ENCODE assay signal across 17 mouse cellular contexts in the genomic region with DNA sequence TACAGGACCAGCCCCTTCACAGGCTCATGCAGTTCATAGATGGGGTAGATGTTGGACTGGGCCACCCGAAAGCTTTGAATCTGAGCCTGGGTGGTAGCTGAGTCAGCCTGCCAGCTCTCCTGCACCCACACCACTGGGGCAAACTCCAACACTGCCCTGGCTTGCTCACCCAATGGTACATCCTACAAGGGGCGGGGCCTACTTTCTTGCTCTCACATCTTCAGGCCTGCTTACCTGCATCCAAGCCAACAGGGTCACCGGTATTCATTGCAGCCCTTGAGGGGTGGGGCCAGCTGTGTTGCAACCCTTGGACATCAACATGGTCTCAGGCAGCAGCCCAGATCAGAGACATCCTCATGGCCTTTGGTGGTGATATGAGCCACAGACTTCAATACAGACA. TPM values are rescaled to one million over a fixed set of nuclear protein-coding genes. Genes with fewer than 3 reads are reported as not detected.
DNase-seq lines count a peak whose midpoint lies in the region; ATAC-seq lines count a peak whose summit lies in the region.
"Had no signal": no experiment of that assay in that cellular context is flagged by ENCODE, and none has a peak within 500 bp of the region (broad histone marks: within the 10 kb centered on the region; RNA-seq: fewer than 3 reads in every experiment).

No protein-coding gene starts in this region.

- H3K27me3 ChIP-seq in neural tube, embryonic 14.5 days (ENCODE audit: control insufficient read depth, insufficient read depth, low read length): no peaks in the 10 kb centered on the region
- no peaks in the 10 kb centered on the region for H3K27me3 ChIP-seq in liver, embryonic 11.5 days (replicated peaks; ENCODE audit: control insufficient read depth, insufficient read depth, low read length)
- H3K27me3 ChIP-seq: heart, embryonic 13.5 days; hindbrain, embryonic 13.5 days had no signal

- no peak overlapping the region for H3K27ac ChIP-seq in neural tube, embryonic 14.5 days (ENCODE audit: low read depth, low read length)
- H3K27ac ChIP-seq in liver, embryonic 11.5 days (ENCODE audit: low read depth, low read length): no peak overlapping the region
- H3K27ac ChIP-seq: forebrain, embryonic 10.5 days; heart, embryonic 13.5 days; hindbrain, embryonic 13.5 days had no signal

- no peak overlapping the region for H3K4me2 ChIP-seq in neural tube, embryonic 14.5 days (ENCODE audit: low read depth, low read length)
- H3K4me2 ChIP-seq in liver, embryonic 11.5 days: no peak overlapping the region
- H3K4me2 ChIP-seq: heart, embryonic 13.5 days; hindbrain, embryonic 13.5 days had no signal

- no peak overlapping the region for H3K4me3 ChIP-seq in neural tube, embryonic 14.5 days (ENCODE audit: low read depth, low read length)
- H3K4me3 ChIP-seq in liver, embryonic 11.5 days (ENCODE audit: low read depth, low read length): no peak overlapping the region
- H3K4me3 ChIP-seq: forebrain, embryonic 10.5 days; heart, embryonic 13.5 days; hindbrain, embryonic 13.5 days; myocyte had no signal

- H3K9ac ChIP-seq in neural tube, embryonic 14.5 days (replicated peaks; ENCODE audit: low read depth, low read length): no peak overlapping the region
- H3K9ac ChIP-seq in liver, embryonic 11.5 days (ENCODE audit: low read depth, low read length): no peak overlapping the region
- H3K9ac ChIP-seq: heart, embryonic 13.5 days; hindbrain, embryonic 13.5 days had no signal

- ATAC-seq in neural tube, embryonic 14.5 days (ENCODE audit: low read depth): peak; percentile 34; the same call in 1 of the 2 replicates
- ATAC-seq in liver, embryonic 11.5 days (replicated peaks; ENCODE audit: low FRiP score): peak; percentile 49
- no peak for ATAC-seq in megakaryocyte, adult 5-6 weeks (ENCODE audit: poor library complexity, severe bottlenecking)

- H3K36me3 ChIP-seq in neural tube, embryonic 14.5 days (ENCODE audit: control insufficient read depth, insufficient read depth, low read length): no peaks in the 10 kb centered on the region
- no peaks in the 10 kb centered on the region for H3K36me3 ChIP-seq in liver, embryonic 11.5 days (ENCODE audit: control insufficient read depth, insufficient read depth, low read length)

- 88% methylated on average over 3 of the region's 3 CpGs for WGBS in neural tube, embryonic 14.5 days
- whole genome bisulfite sequencing in liver, embryonic 11.5 days: 87% methylated on average over 3 of the region's 3 CpGs

- H3K9me3 ChIP-seq in neural tube, embryonic 14.5 days (ENCODE audit: control insufficient read depth, low read length): no peaks in the 10 kb centered on the region
- no peaks in the 10 kb centered on the region for H3K9me3 ChIP-seq in liver, embryonic 11.5 days (ENCODE audit: control insufficient read depth, low read length)
- H3K9me3 ChIP-seq: G1E; heart, embryonic 13.5 days; hindbrain, embryonic 13.5 days had no signal

- no peaks in the 10 kb centered on the region for H3K4me1 ChIP-seq in neural tube, embryonic 14.5 days (ENCODE audit: control insufficient read depth, insufficient read depth, low read length)
- 0 out of 2 replicates have a peak, but pooled peaks cover under 1% of the 10 kb centered on the region for H3K4me1 ChIP-seq in liver, embryonic 11.5 days (replicated peaks; ENCODE audit: control insufficient read depth, insufficient read depth, low read length)

- peak; percentile 3 for DNase-seq in gastrocnemius, postnatal 14 days
- no peak for DNase-seq in gastrocnemius, adult 18-20 months (ENCODE audit: low spot score)
- no peak for DNase-seq in neural tube, embryonic 10.5 days (ENCODE audit: extremely low spot score, low spot score)
- no peak for DNase-seq in liver, embryonic 11.5 days (ENCODE audit: low spot score)
- DNase-seq in frontal cortex, adult 2 months (ENCODE audit: extremely low spot score in 1 of 2, low spot score in 1 of 2): no peak
- DNase-seq in frontal cortex, postnatal 10 days (ENCODE audit: low spot score in 2 of 2): no peak
- DNase-seq: adrenal gland, postnatal 10 days; cerebellum, postnatal 14 days; lung, adult 2 months; thymus, adult 2 months had no signal

- intact Hi-C loops in gastrocnemius, postnatal 14 days (cut with DNase I; ENCODE audit: low total_unique reads): no loop called here

RNA-seq across cellular contexts. Expression of gene Immp1l, which starts 6.2 kb away (rescaled TPM):
- total RNA-seq in gastrocnemius, postnatal 14 days (2021): 10 to 100 TPM; 32.3 to 36.2 TPM
- total RNA-seq in gastrocnemius, adult 18-20 months (2021): 10 to 100 TPM; 72.5 to 81.2 TPM
- 108 and 114 TPM in 2 replicates for polyA plus RNA-seq in neural tube, embryonic 14.5 days (2014; fragmentation: Nextera tagmentation; extraction: Ambion mirVana)
- 105 and 110 TPM in 2 replicates for polyA plus RNA-seq in liver, embryonic 11.5 days (2014; fragmentation: Nextera tagmentation; extraction: Ambion mirVana)
- 34.3 and 35.0 TPM in 2 replicates for polyA plus RNA-seq in frontal cortex, adult 2 months (2012; rRNA removed)
- total RNA-seq in megakaryocyte, adult 5-6 weeks (2015): 26.2 and 28.9 TPM in 2 replicates
- total RNA-seq in megakaryocyte, adult 5-6 weeks (2017): 26.3 and 26.4 TPM in 2 replicates

RNA-seq across cellular contexts. Expression of gene Elp4, which starts 6.2 kb away (rescaled TPM):
- 1 to 10 TPM; 8.2 to 9.2 TPM for total RNA-seq in gastrocnemius, postnatal 14 days (2021)
- total RNA-seq in gastrocnemius, adult 18-20 months (2021): 1 to 10 TPM; 7.1 to 8.6 TPM
- 38.0 and 45.8 TPM in 2 replicates for polyA plus RNA-seq in neural tube, embryonic 14.5 days (2014; fragmentation: Nextera tagmentation; extraction: Ambion mirVana)
- polyA plus RNA-seq in liver, embryonic 11.5 days (2014; fragmentation: Nextera tagmentation; extraction: Ambion mirVana): 28.2 and 35.3 TPM in 2 replicates
- 9.5 and 11.1 TPM in 2 replicates for polyA plus RNA-seq in frontal cortex, adult 2 months (2012; rRNA removed)
- 7.1 and 9.9 TPM in 2 replicates for total RNA-seq in megakaryocyte, adult 5-6 weeks (2015)
- 8.7 and 9.6 TPM in 2 replicates for total RNA-seq in megakaryocyte, adult 5-6 weeks (2017)
